Mouse (Mus musculus) liver, adult 2 months (tissue): ENCODE data around the gene Rnft2.

Experiments
- CTCF ChIP-seq: fragments of 200-500 bp; IDR thresholded peaks from 2 replicates; pipeline ENCODE4 v1.5.1; 2011; ENCODE audit warnings: low read depth, low read length, control low read depth
- POLR2A ChIP-seq: fragments of 200-500 bp; IDR thresholded peaks from 2 replicates; pipeline ENCODE4 v1.6.1; 2011; ENCODE audit warnings: low read length, control low read depth; ENCODE audit not compliant: insufficient read depth; ENCODE audit errors: extremely low read depth

GRCm38 (mm10) chr5:118156976-118157375 is 87.9 kb downstream of the Rnft2 start:
- TF ChIP-seq CTCF (no peak), POLR2A (no peak)
